Mouse (Mus musculus) neural tube, embryonic 14.5 days (tissue): ENCODE measurements around the gene Mon2. TPM values are rescaled to one million over a fixed set of nuclear protein-coding genes. Genes with fewer than 3 reads are reported as not detected.
"Not testable (repeated sequence)": the region's sequence is repeated elsewhere in the genome, so short reads cannot be mapped to it uniquely, and the experiment has no call there.

Source experiments
- ATAC-seq: fragments of 200-750 bp; cut with Nextera tagmentation; 2 replicates; pipeline ENCODE4 v1.8.0; 2017; ENCODE audit warnings: low read depth, mild to moderate bottlenecking, moderate TSS enrichment, moderate library complexity
- H3K27ac ChIP-seq: fragments of 300-500 bp; sonication (generic); 2 replicates; pipeline ENCODE4 v1.5.1; 2014; ENCODE audit warnings: low read depth, mild to moderate bottlenecking, control low read depth, low read length, moderate library complexity, mixed read lengths
- H3K27me3 ChIP-seq: fragments of 300-500 bp; sonication (generic); 2 replicates; pipeline ENCODE4 v1.6.1; 2014; ENCODE audit warnings: low read length; ENCODE audit not compliant: control insufficient read depth, insufficient read depth
- H3K36me3 ChIP-seq: fragments of 300-500 bp; sonication (generic); 2 replicates; pipeline ENCODE4 v1.6.1; 2014; ENCODE audit warnings: low read length, mixed read lengths; ENCODE audit not compliant: control insufficient read depth, insufficient read depth
- H3K4me1 ChIP-seq: fragments of 300-500 bp; sonication (generic); 2 replicates; pipeline ENCODE4 v1.6.1; 2014; ENCODE audit warnings: low read length; ENCODE audit not compliant: control insufficient read depth, insufficient read depth
- H3K4me2 ChIP-seq: fragments of 300-500 bp; sonication (generic); 2 replicates; pipeline ENCODE4 v1.6.1; 2014; ENCODE audit warnings: mild to moderate bottlenecking, low read depth, low read length, control low read depth
- H3K4me3 ChIP-seq: fragments of 300-500 bp; sonication (generic); 2 replicates; pipeline ENCODE4 v1.5.1; 2014; ENCODE audit warnings: low read depth, low read length, control low read depth, mixed read lengths
- H3K9ac ChIP-seq: fragments of 300-500 bp; sonication (generic); replicated peaks from 2 replicates; pipeline ENCODE4 v1.6.1; 2014; ENCODE audit warnings: low read depth, mild to moderate bottlenecking, control low read depth, low read length, mixed read lengths
- H3K9me3 ChIP-seq: fragments of 300-500 bp; sonication (generic); 2 replicates; pipeline ENCODE4 v1.6.1; 2016; ENCODE audit warnings: low read length; ENCODE audit not compliant: control insufficient read depth
- WGBS: fragments of 180-500 bp; shearing (Covaris S2); extraction: QIAGEN DNeasy Blood & Tissue Kit; methylation state at CpG from one replicate; pipeline ENCODE4 v1.1.7; 2014; 5-methylcytosine and 5-hydroxymethylcytosine counted together
- polyA plus RNA-seq: library from polyadenylated mRNA; unstranded; fragments of >200 nt; fragmentation: Nextera tagmentation; extraction: Ambion mirVana; gene quantifications from 2 replicates; pipeline ENCODE4 v1.2.1, GENCODE M21; 2014

The Mon2 gene
- polyA plus RNA-seq, 1 experiment from 2014 or later, result 34.7 TPM

DNA sequence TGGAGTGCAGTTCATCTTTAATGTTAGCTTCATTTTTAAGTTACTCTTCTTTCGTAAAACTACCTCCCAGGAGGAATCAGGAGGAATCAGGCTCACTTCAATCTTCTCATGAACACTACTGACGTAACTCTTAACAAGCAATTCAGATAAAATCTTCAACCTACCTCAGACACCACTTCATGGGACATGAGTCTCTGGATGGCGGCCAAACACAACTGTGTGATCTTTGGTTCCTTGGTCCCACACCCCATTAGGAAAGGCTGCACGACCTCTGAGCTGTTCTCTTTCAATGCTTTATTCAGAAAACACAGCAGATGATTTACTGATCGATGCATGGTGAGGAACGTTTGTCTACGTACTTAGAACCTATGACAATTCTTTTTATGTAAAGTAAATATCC is 24.3 kb downstream of the Mon2 start:
- WGBS, result 82% methylated on average over 7 of the region's 7 CpGs
- Histone ChIP-seq H3K4me2 (no peak overlapping the region), H3K4me3 (no peak overlapping the region)

DNA sequence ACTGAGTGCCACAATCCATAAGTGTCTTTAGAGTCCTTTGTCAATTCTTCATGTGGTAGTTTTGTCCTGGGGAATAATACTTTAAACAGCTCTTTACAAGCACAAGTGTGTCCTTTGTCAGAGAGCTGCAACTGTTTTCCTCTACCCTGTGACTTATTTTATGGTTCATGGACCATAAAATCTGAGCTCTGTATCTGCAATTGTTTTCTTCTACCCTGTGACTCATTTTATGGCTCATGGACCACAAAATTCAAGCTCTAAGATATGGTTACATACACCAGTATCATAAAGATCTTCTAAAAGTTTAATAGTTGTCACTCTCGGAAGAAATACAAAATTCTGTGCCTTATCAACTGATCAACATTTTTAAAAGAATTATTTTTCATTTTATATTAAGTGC is 27.6 kb downstream of the Mon2 start:
- Histone ChIP-seq H3K4me3 (no peak overlapping the region), H3K27me3 (no peaks in the 10 kb centered on the region), H3K4me1 (no peaks in the 10 kb centered on the region), H3K27ac (no peak overlapping the region), H3K36me3 (peaks cover 21% of the 10 kb centered on the region), H3K4me2 (no peak overlapping the region), H3K9me3 (no peaks in the 10 kb centered on the region), H3K9ac (no peak overlapping the region)
- 78% methylated on average over 1 of the region's 1 CpGs for WGBS
- no peak for ATAC-seq

More for the DNA sequence above, 24.3 kb downstream of the Mon2 start:
- Histone ChIP-seq H3K4me1 (0 out of 2 replicates have a peak, but pooled peaks cover 2% of the 10 kb centered on the region), H3K27ac (no peak overlapping the region), H3K27me3 (no peaks in the 10 kb centered on the region), H3K36me3 (peaks cover 4% of the 10 kb centered on the region), H3K9ac (no peak overlapping the region), H3K9me3 (no peaks in the 10 kb centered on the region)
- ATAC-seq, result no peak

DNA sequence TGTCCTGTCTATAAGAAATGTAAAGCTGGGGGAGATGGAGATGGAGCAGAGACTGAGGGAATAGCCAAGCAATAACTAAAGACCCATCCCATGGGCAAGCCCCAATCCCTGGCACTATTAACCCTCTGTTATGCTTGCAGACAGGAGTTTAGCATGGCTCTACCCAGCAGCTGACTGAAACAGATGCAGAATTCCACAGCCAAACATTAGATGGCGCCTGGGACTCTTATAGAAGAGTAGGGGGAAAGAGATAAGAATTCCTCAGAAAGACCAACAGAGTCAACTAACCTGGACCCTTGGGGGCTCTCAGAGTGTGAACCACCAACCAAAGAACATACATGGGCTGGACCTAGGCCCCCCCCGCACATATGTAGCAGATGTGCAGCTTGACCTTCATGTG is 36.4 kb downstream of the Mon2 start:
- Histone ChIP-seq H3K4me2 (no peak overlapping the region), H3K4me3 (no peak overlapping the region), H3K9me3 (no peaks in the 10 kb centered on the region), H3K27ac (no peak overlapping the region), H3K4me1 (no peaks in the 10 kb centered on the region), H3K9ac (no peak overlapping the region), H3K27me3 (no peaks in the 10 kb centered on the region), H3K36me3 (peaks cover 44% of the 10 kb centered on the region)
- no peak for ATAC-seq
- WGBS, result 49% methylated on average over 2 of the region's 2 CpGs

DNA sequence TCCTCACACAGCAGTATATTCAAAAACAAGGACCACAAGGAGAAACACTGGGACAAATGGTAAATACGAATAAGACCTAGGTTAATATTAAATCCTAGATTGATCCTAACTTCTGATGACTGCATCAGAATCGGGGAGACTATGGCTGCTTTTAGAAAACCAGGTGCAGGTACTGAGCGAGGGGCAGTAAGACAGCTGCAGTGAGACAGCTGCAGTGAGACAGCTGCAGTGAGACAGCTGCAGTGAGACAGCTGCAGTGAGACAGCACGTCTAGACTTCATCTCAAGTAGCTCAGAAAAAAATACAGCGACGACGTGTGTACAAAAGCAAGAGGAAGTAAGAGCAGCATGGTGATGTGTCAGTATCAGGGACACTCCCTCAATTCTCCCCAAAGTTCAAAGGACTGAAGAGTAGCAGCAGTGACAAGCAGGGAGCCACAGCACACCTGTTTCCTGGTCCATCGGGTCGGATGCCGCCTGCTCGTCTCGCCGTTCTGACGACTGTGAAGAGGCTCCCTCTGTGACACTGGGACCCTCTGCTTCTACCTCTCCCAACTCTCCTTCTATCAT is 44.1 kb downstream of the Mon2 start:
- H3K27ac ChIP-seq, result no peak overlapping the region
- no peak overlapping the region for H3K9ac ChIP-seq
- no peak for ATAC-seq
- no peaks in the 10 kb centered on the region for H3K4me1 ChIP-seq
- no peak overlapping the region for H3K4me2 ChIP-seq
- 89% methylated on average over 14 of the region's 14 CpGs for WGBS
- H3K9me3 ChIP-seq, result no peaks in the 10 kb centered on the region
- no peak overlapping the region for H3K4me3 ChIP-seq
- no peaks in the 10 kb centered on the region for H3K27me3 ChIP-seq
- peaks cover 61% of the 10 kb centered on the region for H3K36me3 ChIP-seq

DNA sequence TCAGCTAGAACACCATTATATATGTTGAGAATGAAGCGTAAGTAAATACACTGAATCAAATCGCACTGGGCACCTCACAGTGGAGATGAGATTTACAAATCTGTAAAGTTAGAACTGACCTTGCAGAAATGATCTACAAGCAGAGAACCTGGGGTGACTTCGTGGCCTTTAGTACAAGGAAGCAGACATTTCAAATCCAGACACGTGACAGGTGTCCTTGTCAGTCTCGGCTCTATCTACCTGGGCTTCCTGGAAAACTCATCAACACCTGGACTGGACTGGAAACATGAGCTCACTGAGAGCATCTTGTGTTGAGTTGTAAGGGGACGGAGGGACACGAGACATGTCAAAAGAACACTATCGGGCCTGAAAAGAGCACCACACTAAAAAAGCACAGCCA is 44.9 kb downstream of the Mon2 start:
- no peak overlapping the region for H3K9ac ChIP-seq
- no peaks in the 10 kb centered on the region for H3K4me1 ChIP-seq
- peaks cover 67% of the 10 kb centered on the region for H3K36me3 ChIP-seq
- no peak overlapping the region for H3K4me3 ChIP-seq
- no peak for ATAC-seq
- no peaks in the 10 kb centered on the region for H3K9me3 ChIP-seq
- WGBS, result 97% methylated on average over 8 of the region's 8 CpGs
- no peak overlapping the region for H3K4me2 ChIP-seq
- no peaks in the 10 kb centered on the region for H3K27me3 ChIP-seq
- no peak overlapping the region for H3K27ac ChIP-seq

DNA sequence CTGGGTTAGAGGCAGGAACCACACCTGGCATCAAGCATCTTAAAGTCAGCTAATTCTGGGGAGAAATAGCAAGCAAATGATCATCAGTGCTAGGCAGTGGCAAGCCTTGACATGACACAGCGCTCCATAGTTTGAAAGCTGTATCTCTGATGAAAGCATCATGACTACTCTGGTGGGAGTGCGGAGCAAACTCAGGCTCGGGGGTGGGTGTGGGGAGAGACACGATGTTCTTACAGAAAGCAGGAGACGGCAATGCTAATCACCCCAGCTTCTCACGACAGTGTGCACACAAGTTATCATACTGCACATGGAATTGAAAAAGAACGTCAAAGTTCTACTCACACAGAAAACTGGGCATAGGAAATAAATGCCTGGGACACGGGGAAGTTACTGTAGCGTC is 45.7 kb downstream of the Mon2 start:
- H3K4me3 ChIP-seq, result no peak overlapping the region
- peaks cover 68% of the 10 kb centered on the region for H3K36me3 ChIP-seq

DNA sequence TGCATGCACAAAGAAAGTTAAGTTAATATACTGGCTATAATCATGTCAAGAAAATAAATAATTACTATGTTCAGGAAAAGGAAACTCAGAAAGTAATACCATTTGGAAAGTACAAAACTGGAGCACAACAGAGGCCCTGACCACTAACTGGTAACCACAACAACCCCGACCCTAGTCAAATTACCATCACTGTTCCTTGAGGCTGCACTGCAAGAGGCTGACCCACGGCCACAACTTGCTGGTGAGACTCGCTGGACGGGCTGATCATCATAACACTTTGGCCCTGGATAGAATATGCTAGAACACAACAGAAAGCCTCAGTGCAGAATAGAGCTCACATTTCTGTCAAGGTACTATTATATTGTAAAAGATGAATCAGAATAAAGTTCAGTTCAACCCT is 47.4 kb downstream of the Mon2 start:
- H3K36me3 ChIP-seq, result peaks cover 63% of the 10 kb centered on the region
- no peak for ATAC-seq
- no peaks in the 10 kb centered on the region for H3K4me1 ChIP-seq
- no peak overlapping the region for H3K9ac ChIP-seq
- no peak overlapping the region for H3K4me2 ChIP-seq
- WGBS, result 92% methylated on average over 4 of the region's 4 CpGs
- H3K4me3 ChIP-seq, result no peak overlapping the region
- H3K9me3 ChIP-seq, result no peaks in the 10 kb centered on the region
- no peak overlapping the region for H3K27ac ChIP-seq
- H3K27me3 ChIP-seq, result no peaks in the 10 kb centered on the region

More for the DNA sequence above, 45.7 kb downstream of the Mon2 start:
- Histone ChIP-seq H3K4me2 (no peak overlapping the region), H3K9ac (no peak overlapping the region), H3K9me3 (no peaks in the 10 kb centered on the region), H3K27me3 (no peaks in the 10 kb centered on the region), H3K27ac (no peak overlapping the region), H3K4me1 (no peaks in the 10 kb centered on the region)
- 94% methylated on average over 9 of the region's 9 CpGs for WGBS
- ATAC-seq, result no peak

DNA sequence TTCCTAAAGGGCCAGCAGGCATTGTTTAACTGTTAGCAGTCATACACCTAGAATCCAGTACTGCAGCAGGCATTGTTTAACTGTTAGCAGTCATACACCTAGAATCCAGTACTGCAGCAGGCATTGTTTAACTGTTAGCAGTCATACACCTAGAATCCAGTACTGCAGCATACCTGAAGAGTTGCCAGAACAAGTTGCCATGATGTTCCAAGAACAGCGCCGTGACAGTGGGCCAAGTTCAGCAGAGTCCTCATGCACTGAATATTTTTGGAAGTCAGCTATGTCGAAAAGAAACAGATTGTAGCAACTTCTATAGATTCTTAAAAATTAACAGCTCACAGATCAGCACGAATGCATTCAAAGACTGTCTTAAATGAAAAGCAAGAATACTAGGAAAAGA is 49.6 kb downstream of the Mon2 start:
- H3K36me3 ChIP-seq, result peaks cover 69% of the 10 kb centered on the region
- H3K9me3 ChIP-seq, H3K27ac ChIP-seq, H3K27me3 ChIP-seq, H3K4me2 ChIP-seq, ATAC-seq, H3K4me3 ChIP-seq, H3K9ac ChIP-seq, H3K4me1 ChIP-seq: not testable (repeated sequence)
- WGBS, result 96% methylated on average over 4 of the region's 4 CpGs

DNA sequence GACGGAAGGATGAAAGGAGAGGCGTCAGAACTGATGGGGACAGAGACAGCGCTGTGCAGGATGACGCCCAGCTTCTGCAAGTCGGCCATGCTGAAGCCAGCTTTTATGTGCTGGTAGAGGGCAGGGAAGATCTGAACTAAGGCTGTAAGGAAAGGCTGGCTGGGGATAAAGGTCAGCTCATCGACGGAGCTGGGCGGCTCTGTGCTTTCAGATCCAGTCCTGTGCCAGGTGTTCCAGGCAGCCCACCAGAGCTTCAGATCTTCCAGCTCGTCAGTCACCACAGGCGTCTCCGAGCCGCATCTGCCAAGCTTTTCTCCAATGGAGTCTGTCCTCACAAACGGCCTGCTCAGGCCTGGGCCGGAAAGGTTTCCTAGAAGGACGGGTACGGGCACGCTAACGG is 62.9 kb downstream of the Mon2 start:
- Histone ChIP-seq H3K9ac (no peak overlapping the region), H3K27ac (no peak overlapping the region), H3K36me3 (peaks cover 65% of the 10 kb centered on the region), H3K9me3 (no peaks in the 10 kb centered on the region), H3K4me3 (no peak overlapping the region), H3K4me2 (no peak overlapping the region), H3K4me1 (no peaks in the 10 kb centered on the region), H3K27me3 (no peaks in the 10 kb centered on the region)
- no peak for ATAC-seq
- WGBS, result 32% methylated on average over 18 of the region's 18 CpGs
